Mouse (Mus musculus): Measurements from ENCODE around the gene Aplp2. TPM values are rescaled to one million over a fixed set of nuclear protein-coding genes. Genes with fewer than 3 reads are reported as not detected.

The Aplp2 gene
- total RNA-seq, 2 experiments from 2014 or later, result 447 to 470 TPM

- H3K4me3 ChIP-seq, result no peak overlapping the region
- TF ChIP-seq CTCF (conservative IDR thresholded peaks at IDR 0.05), result no peak
- no peak for DNase-seq (ENCODE audit: low spot score in 2 of 2)
- H3K27ac ChIP-seq, result no peak overlapping the region
These were observed 83.6 kb downstream of the Aplp2 start for GRCm38 (mm10) chr9:31127876-31128465.

- Histone ChIP-seq H3K27ac (no peak overlapping the region), H3K4me3 (no peak overlapping the region)
- no peak for TF ChIP-seq CTCF (conservative IDR thresholded peaks at IDR 0.05)
- DNase-seq (ENCODE audit: low spot score in 2 of 2), result no peak
These were observed 85.5 kb downstream of the Aplp2 start for GRCm38 (mm10) chr9:31126079-31126478.

GRCm38 (mm10) chr9:31122464-31123030 is 89.1 kb downstream of the Aplp2 start:
- no peak overlapping the region for H3K27ac ChIP-seq
- no peak for TF ChIP-seq CTCF (conservative IDR thresholded peaks at IDR 0.05)
- DNase-seq (ENCODE audit: low spot score in 2 of 2), result no peak
- H3K4me3 ChIP-seq, result no peak overlapping the region

- no peak overlapping the region for H3K27ac ChIP-seq
- TF ChIP-seq CTCF (conservative IDR thresholded peaks at IDR 0.05), result no peak
- H3K4me3 ChIP-seq, result no peak overlapping the region
- DNase-seq (ENCODE audit: low spot score in 2 of 2), result no peak
These were observed 91.1 kb downstream of the Aplp2 start for GRCm38 (mm10) chr9:31120533-31120915.

- Histone ChIP-seq H3K4me3 (no peak overlapping the region), H3K27ac (no peak overlapping the region)
- TF ChIP-seq CTCF (conservative IDR thresholded peaks at IDR 0.05), result no peak
- DNase-seq (ENCODE audit: low spot score in 2 of 2), result no peak
These were observed 91.6 kb downstream of the Aplp2 start for GRCm38 (mm10) chr9:31119882-31120532.

GRCm38 (mm10) chr9:31119405-31119804 is 92.2 kb downstream of the Aplp2 start:
- TF ChIP-seq CTCF (conservative IDR thresholded peaks at IDR 0.05), result no peak
- no peak for DNase-seq (ENCODE audit: low spot score in 2 of 2)
- Histone ChIP-seq H3K27ac (no peak overlapping the region), H3K4me3 (no peak overlapping the region)

GRCm38 (mm10) chr9:31118520-31119298 is 92.9 kb downstream of the Aplp2 start:
- Histone ChIP-seq H3K4me3 (no peak overlapping the region), H3K27ac (no peak overlapping the region)
- no peak for DNase-seq (ENCODE audit: low spot score in 2 of 2)
- TF ChIP-seq CTCF (conservative IDR thresholded peaks at IDR 0.05), result no peak

- no peak for TF ChIP-seq CTCF (conservative IDR thresholded peaks at IDR 0.05)
- no peak for DNase-seq (ENCODE audit: low spot score in 2 of 2)
These were observed 94.1 kb downstream of the Aplp2 start for GRCm38 (mm10) chr9:31117488-31117887.

GRCm38 (mm10) chr9:31117088-31117487 is 94.5 kb downstream of the Aplp2 start:
- TF ChIP-seq CTCF (conservative IDR thresholded peaks at IDR 0.05), result no peak

More at GRCm38 (mm10) chr9:31117488-31117887, 94.1 kb downstream of the Aplp2 start:
- H3K27ac ChIP-seq, result no peak overlapping the region
- H3K4me3 ChIP-seq, result no peak overlapping the region

GRCm38 (mm10) chr9:31115586-31115985 is 96.0 kb downstream of the Aplp2 start:
- DNase-seq (ENCODE audit: low spot score in 2 of 2), result no peak
- H3K27ac ChIP-seq, result no peak overlapping the region
- no peak for TF ChIP-seq CTCF (conservative IDR thresholded peaks at IDR 0.05)
- H3K4me3 ChIP-seq, result no peak overlapping the region

More at GRCm38 (mm10) chr9:31117088-31117487, 94.5 kb downstream of the Aplp2 start:
- DNase-seq (ENCODE audit: low spot score in 2 of 2), result no peak
- Histone ChIP-seq H3K4me3 (no peak overlapping the region), H3K27ac (no peak overlapping the region)

- TF ChIP-seq CTCF (conservative IDR thresholded peaks at IDR 0.05), result no peak
- no peak overlapping the region for H3K27ac ChIP-seq
- no peak overlapping the region for H3K4me3 ChIP-seq
- no peak for DNase-seq (ENCODE audit: low spot score in 2 of 2)
These were observed 103.2 kb downstream of the Aplp2 start for GRCm38 (mm10) chr9:31108464-31108863.

Other genes starting within 250 kb of the Aplp2 start
- 10 to 100 TPM; 39.5 to 41.6 TPM for gene Zbtb44, start 181.2 kb downstream of the Aplp2 start, total RNA-seq (2021)
- gene St14, start 80.0 kb downstream of the Aplp2 start, total RNA-seq (2021), result under 1 TPM; 0.61 to 0.79 TPM
- gene Prdm10, start 68.7 kb upstream of the Aplp2 start, total RNA-seq (2021), result 10 to 100 TPM; 22.0 to 23.1 TPM
- gene Nfrkb, start 174.4 kb upstream of the Aplp2 start, total RNA-seq (2021), result 10 to 100 TPM; 33.1 to 33.6 TPM